Mouse (Mus musculus): Measurements from ENCODE around the gene Gfod2. TPM values are rescaled to one million over a fixed set of nuclear protein-coding genes. Genes with fewer than 3 reads are reported as not detected.

Gene Gfod2
- total RNA-seq (2014; rRNA removed) (2.6 and 3.4 TPM in 2 replicates), polyA plus RNA-seq (2012; rRNA removed) (6.3 and 9.2 TPM in 2 replicates)

DNA sequence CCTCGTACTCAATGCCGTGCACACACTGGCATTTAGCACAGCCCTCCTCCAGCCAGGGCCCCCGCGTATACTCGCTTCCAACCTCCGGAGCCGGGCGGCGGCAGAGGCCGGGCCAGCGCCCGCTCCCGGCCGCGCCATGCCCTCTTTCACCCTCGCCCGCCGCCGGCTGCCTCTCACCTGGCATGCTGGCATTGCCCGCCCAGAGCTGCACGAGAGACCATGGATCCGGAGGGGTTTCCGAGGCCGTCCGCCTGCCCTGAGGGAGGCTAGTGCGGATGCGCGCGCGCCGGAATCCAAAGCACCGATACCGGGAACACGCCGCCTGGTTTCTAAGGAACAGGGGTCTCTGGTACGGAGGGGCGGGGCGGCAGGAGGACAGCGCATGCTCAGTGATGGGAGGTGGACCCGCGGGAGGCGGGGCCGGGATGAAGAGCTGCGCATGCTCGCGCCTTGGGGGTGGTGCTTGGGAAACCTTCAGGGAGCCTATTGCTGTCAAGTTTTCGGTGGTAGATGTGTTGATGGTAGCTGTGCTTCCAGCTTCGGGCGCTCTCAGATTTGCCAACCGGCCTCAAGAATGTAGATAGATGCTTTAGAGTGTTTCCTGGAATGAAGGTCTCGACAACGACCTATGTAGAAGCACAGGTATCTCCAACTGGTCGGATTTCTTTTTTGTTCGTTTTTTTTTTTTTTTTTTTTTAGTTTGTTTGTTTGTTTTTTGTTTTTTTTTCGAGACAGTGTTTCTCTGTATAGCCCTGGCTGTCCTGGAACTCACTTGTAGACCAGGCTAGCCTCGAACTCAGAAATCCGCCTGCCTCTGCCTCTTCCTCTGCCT, at the start of gene Gfod2:
Gene Gfod2, minus strand, starts transcription at position 388 of the 832 bp plus-strand sequence.
- peak; percentile 83 for DNase-seq (ENCODE audit: extremely low read depth, low read depth, low spot score)
- 2% methylated on average over 57 of the region's 57 CpGs for WGBS

GRCm38 (mm10) chr8:105807766-105808165, 49.3 kb upstream of the Gfod2 start:
- DNase-seq (ENCODE audit: extremely low read depth, low read depth, low spot score) = peak; percentile 69
- Histone ChIP-seq H3K4me3 (ENCODE audit: insufficient read depth, low read depth, low read length) (no peak overlapping the region), H3K79me2 (ENCODE audit: control insufficient read depth, insufficient read depth, low read length) (peaks cover 42% of the 10 kb centered on the region; the same call in 1 of the 2 replicates), H3K36me3 (ENCODE audit: control insufficient read depth, insufficient read depth, low read length) (peaks cover 9% of the 10 kb centered on the region), H3K4me1 (ENCODE audit: control insufficient read depth, insufficient read depth, low read length) (peaks cover 60% of the 10 kb centered on the region), H3K27ac (replicated peaks; ENCODE audit: insufficient read depth, low read depth, low read length) (peak overlapping the region; percentile 88), H3K9ac (ENCODE audit: low read depth, low read length) (peak overlapping the region; percentile 57), H3K27me3 (ENCODE audit: control insufficient read depth, insufficient read depth, low read length) (no peaks in the 10 kb centered on the region)
- TF ChIP-seq CTCF (IDR thresholded peaks at IDR 0.05; ENCODE audit: low read depth, low read length) = no peak
- TF ChIP-seq POLR2A (IDR thresholded peaks at IDR 0.05; ENCODE audit: extremely low read depth, insufficient read depth, low read length) = no peak
- WGBS = 10% methylated on average over 5 of the region's 5 CpGs

More for the DNA sequence above, at the start of gene Gfod2:
- Histone ChIP-seq H3K79me2 (ENCODE audit: control insufficient read depth, insufficient read depth, low read length) (peaks cover 7% of the 10 kb centered on the region; the same call in 1 of the 2 replicates), H3K4me1 (ENCODE audit: control insufficient read depth, insufficient read depth, low read length) (peaks cover 13% of the 10 kb centered on the region), H3K27me3 (ENCODE audit: control insufficient read depth, insufficient read depth, low read length) (no peaks in the 10 kb centered on the region), H3K4me3 (ENCODE audit: insufficient read depth, low read depth, low read length) (peak within 1 kb of the TSS; percentile 90), H3K9ac (ENCODE audit: low read depth, low read length) (peak within 1 kb of the TSS; percentile 86), H3K36me3 (ENCODE audit: control insufficient read depth, insufficient read depth, low read length) (no peaks in the 10 kb centered on the region), H3K27ac (replicated peaks; ENCODE audit: insufficient read depth, low read depth, low read length) (peak within 1 kb of the TSS; percentile 68)
- TF ChIP-seq POLR2A (IDR thresholded peaks at IDR 0.05; ENCODE audit: extremely low read depth, insufficient read depth, low read length) (peak; percentile 13; the same call in 1 of the 2 replicates), CTCF (IDR thresholded peaks at IDR 0.05; ENCODE audit: low read depth, low read length) (no peak)

DNA sequence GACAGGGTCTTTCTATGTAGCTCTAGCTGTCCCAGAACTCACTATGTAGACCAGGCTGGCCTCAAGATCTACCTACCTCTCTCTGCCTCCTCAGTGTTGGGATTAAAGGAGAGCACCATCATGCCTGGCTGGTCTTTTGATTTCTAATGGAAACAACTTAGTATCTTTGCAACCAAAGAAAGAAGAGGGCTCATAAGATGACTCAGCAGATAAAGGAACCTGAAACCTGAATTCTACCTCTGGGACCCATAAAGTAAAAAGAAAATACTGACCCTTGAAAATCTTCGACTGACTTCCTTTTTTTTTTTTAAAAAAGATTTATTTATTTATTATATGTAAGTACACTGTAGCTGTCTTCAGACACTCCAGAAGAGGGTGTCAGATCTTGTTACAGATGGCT, 47.5 kb upstream of the Gfod2 start:
- no peak for DNase-seq (ENCODE audit: extremely low read depth, low read depth, low spot score)
- WGBS = 73% methylated on average over 1 of the region's 1 CpGs
- Histone ChIP-seq H3K36me3 (ENCODE audit: control insufficient read depth, insufficient read depth, low read length) (peaks cover 5% of the 10 kb centered on the region), H3K27me3 (ENCODE audit: control insufficient read depth, insufficient read depth, low read length) (no peaks in the 10 kb centered on the region), H3K27ac (replicated peaks; ENCODE audit: insufficient read depth, low read depth, low read length) (peak overlapping the region; percentile 100), H3K4me1 (ENCODE audit: control insufficient read depth, insufficient read depth, low read length) (peaks cover 43% of the 10 kb centered on the region), H3K4me3 (ENCODE audit: insufficient read depth, low read depth, low read length) (no peak overlapping the region), H3K9ac (ENCODE audit: low read depth, low read length) (peak overlapping the region; percentile 28; the same call in 1 of the 2 replicates), H3K79me2 (ENCODE audit: control insufficient read depth, insufficient read depth, low read length) (peaks cover 29% of the 10 kb centered on the region; the same call in 1 of the 2 replicates)
- TF ChIP-seq POLR2A (IDR thresholded peaks at IDR 0.05; ENCODE audit: extremely low read depth, insufficient read depth, low read length) (no peak), CTCF (IDR thresholded peaks at IDR 0.05; ENCODE audit: low read depth, low read length) (no peak)

DNA sequence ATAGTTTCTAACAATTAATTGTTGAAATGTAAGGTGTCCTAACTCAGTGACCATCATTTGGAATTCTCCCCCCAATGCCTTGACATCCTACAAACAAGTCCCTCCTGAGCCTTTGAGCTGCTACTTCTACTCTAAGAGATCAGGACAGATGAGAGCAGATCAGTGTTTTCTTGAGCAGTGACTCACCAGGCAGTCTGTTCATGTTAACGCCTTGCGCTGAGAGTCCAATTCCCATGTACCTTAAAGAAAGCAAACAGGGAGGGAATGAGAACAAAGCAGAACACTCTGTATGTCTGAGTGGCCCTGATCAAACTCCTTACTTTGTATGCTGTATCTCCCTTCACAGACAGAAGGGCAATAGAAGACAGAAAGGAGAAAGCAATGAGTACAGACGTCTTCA, 46.9 kb upstream of the Gfod2 start:
- Histone ChIP-seq H3K27ac (replicated peaks; ENCODE audit: insufficient read depth, low read depth, low read length) (peak overlapping the region; percentile 100), H3K36me3 (ENCODE audit: control insufficient read depth, insufficient read depth, low read length) (peaks cover 5% of the 10 kb centered on the region), H3K9ac (ENCODE audit: low read depth, low read length) (peak overlapping the region; percentile 65), H3K27me3 (ENCODE audit: control insufficient read depth, insufficient read depth, low read length) (no peaks in the 10 kb centered on the region), H3K79me2 (ENCODE audit: control insufficient read depth, insufficient read depth, low read length) (peaks cover 24% of the 10 kb centered on the region; the same call in 1 of the 2 replicates), H3K4me1 (ENCODE audit: control insufficient read depth, insufficient read depth, low read length) (peaks cover 38% of the 10 kb centered on the region), H3K4me3 (ENCODE audit: insufficient read depth, low read depth, low read length) (no peak overlapping the region)
- WGBS = 51% methylated on average over 3 of the region's 3 CpGs
- no peak for TF ChIP-seq CTCF (IDR thresholded peaks at IDR 0.05; ENCODE audit: low read depth, low read length)
- DNase-seq (ENCODE audit: extremely low read depth, low read depth, low spot score) = no peak

DNA sequence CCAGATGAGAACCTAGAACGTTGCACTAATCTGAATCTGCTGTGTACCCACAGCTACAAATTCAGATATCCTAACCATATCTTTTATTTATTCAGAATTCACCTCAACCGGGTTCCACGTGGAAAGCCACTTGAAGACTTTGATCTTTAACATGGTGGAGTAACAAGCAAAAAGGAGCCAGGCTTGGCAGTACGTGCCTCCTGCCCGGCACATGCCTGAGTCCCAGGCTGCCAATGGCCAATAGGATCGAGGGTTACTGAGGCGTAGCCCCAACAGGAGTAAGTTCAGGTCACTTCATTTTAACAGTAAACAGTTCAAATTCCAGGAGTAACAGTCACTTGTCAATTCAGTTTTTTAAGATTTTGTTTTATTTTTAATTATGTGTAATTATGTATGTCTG, 46.3 kb upstream of the Gfod2 start:
- WGBS = 19% methylated on average over 7 of the region's 7 CpGs
- Histone ChIP-seq H3K4me1 (ENCODE audit: control insufficient read depth, insufficient read depth, low read length) (peaks cover 39% of the 10 kb centered on the region), H3K79me2 (ENCODE audit: control insufficient read depth, insufficient read depth, low read length) (peaks cover 24% of the 10 kb centered on the region; the same call in 1 of the 2 replicates), H3K27me3 (ENCODE audit: control insufficient read depth, insufficient read depth, low read length) (no peaks in the 10 kb centered on the region), H3K4me3 (ENCODE audit: insufficient read depth, low read depth, low read length) (no peak overlapping the region), H3K36me3 (ENCODE audit: control insufficient read depth, insufficient read depth, low read length) (peaks cover 5% of the 10 kb centered on the region), H3K27ac (replicated peaks; ENCODE audit: insufficient read depth, low read depth, low read length) (peak overlapping the region; percentile 100), H3K9ac (ENCODE audit: low read depth, low read length) (peak overlapping the region; percentile 69)
- TF ChIP-seq POLR2A (IDR thresholded peaks at IDR 0.05; ENCODE audit: extremely low read depth, insufficient read depth, low read length) (no peak), CTCF (IDR thresholded peaks at IDR 0.05; ENCODE audit: low read depth, low read length) (no peak)
- peak; percentile 100 for DNase-seq (ENCODE audit: extremely low read depth, low read depth, low spot score)
